Mouse (Mus musculus): Measurements from ENCODE around the gene Cdh19. TPM values are rescaled to one million over a fixed set of nuclear protein-coding genes. Genes with fewer than 3 reads are reported as not detected.

Gene Cdh19
- total and polyA plus RNA-seq, 3 experiments, result not detected

GRCm38 (mm10) chr1:111017640-111018039, 40.3 kb upstream of the Cdh19 start:
- Histone ChIP-seq H3K27ac (ENCODE audit: insufficient read depth, low read depth) (no peak overlapping the region), H3K27me3 (replicated peaks) (no peaks in the 10 kb centered on the region), H3K4me1 (ENCODE audit: control insufficient read depth in 1 of 2, insufficient read depth in 2 of 2) (no peaks in the 10 kb centered on the region), H3K36me3 (replicated peaks in 1 of 2; ENCODE audit: control insufficient read depth in 1 of 2, insufficient read depth in 1 of 2, low read length in 1 of 2) (no peaks in the 10 kb centered on the region), H3K4me3 (replicated peaks in 1 of 3; ENCODE audit: low read depth in 2 of 3, low read length in 2 of 3, poor library complexity in 1 of 3) (no peak overlapping the region), H3K4me2 (ENCODE audit: insufficient read depth, low read depth, poor library complexity, severe bottlenecking) (no peak overlapping the region), H3K9me3 (replicated peaks; ENCODE audit: low read length) (peaks cover 15% of the 10 kb centered on the region), H3K9ac (ENCODE audit: insufficient read depth, low read depth) (no peak overlapping the region), H3K79me2 (replicated peaks; ENCODE audit: control insufficient read depth, extremely low read depth, insufficient read depth, poor library complexity, severe bottlenecking) (no peaks in the 10 kb centered on the region)
- in situ Hi-C loops (cut with MboI; ENCODE audit: low pct_ligation_motif_present, low pct_unique_long_range_greater_than_20kb, low sequenced_read_pairs), result no loop called here
- dilution Hi-C loops (cut with MboI; ENCODE audit: extremely low pct_ligation_motif_present, extremely low pct_unique_long_range_greater_than_20kb, low sequenced_read_pairs), result no loop called here
- DNase-seq (ENCODE audit: extremely low read depth), result no peak
- no peak for TF ChIP-seq MXI1 (IDR thresholded peaks at IDR 0.05; ENCODE audit: low read depth, low read length)
- TF ChIP-seq HCFC1 (IDR thresholded peaks at IDR 0.05; ENCODE audit: low read depth, low read length), result no peak
- no peak for TF ChIP-seq POLR2A (IDR thresholded peaks at IDR 0.05; ENCODE audit: low read depth, low read length)
- TF ChIP-seq PAX5 (IDR thresholded peaks at IDR 0.05; ENCODE audit: low read length), result no peak
- no peak for TF ChIP-seq TCF12 (IDR thresholded peaks at IDR 0.05; ENCODE audit: low read depth, low read length)
- TF ChIP-seq ZC3H11A (IDR thresholded peaks at IDR 0.05; ENCODE audit: low read depth, low read length), result no peak
- TF ChIP-seq ZNF384 (IDR thresholded peaks at IDR 0.05; ENCODE audit: low read depth, low read length), result no peak
- no peak for TF ChIP-seq SMC3 (IDR thresholded peaks at IDR 0.05; ENCODE audit: low read depth, low read length)
- TF ChIP-seq IRF4 (IDR thresholded peaks at IDR 0.05; ENCODE audit: low read depth, low read length), result no peak
- TF ChIP-seq USF2 (conservative IDR thresholded peaks at IDR 0.05; ENCODE audit: low read depth, low read length), result no peak
- TF ChIP-seq UBTF (IDR thresholded peaks at IDR 0.05; ENCODE audit: low read depth, low read length), result no peak
- no peak for TF ChIP-seq SIN3A (IDR thresholded peaks at IDR 0.05; ENCODE audit: low read length)
- no peak for TF ChIP-seq MAFK (IDR thresholded peaks at IDR 0.05; ENCODE audit: insufficient replicate concordance, low read length)
- TF ChIP-seq NRF1 (IDR thresholded peaks at IDR 0.05; ENCODE audit: low read depth, low read length), result no peak
- no peak for TF ChIP-seq ELF1 (IDR thresholded peaks at IDR 0.05; ENCODE audit: low read depth, low read length)
- no peak for TF ChIP-seq EP300 (IDR thresholded peaks at IDR 0.05; ENCODE audit: low read length)
- no peak for TF ChIP-seq CHD1 (IDR thresholded peaks at IDR 0.05; ENCODE audit: low read depth, low read length)
- TF ChIP-seq JUND (conservative IDR thresholded peaks at IDR 0.05; ENCODE audit: low read depth, low read length), result no peak
- TF ChIP-seq CTCF (conservative IDR thresholded peaks at IDR 0.05 in 1 of 2, IDR thresholded peaks at IDR 0.05 in 1 of 2; ENCODE audit: low read depth in 2 of 2, low read length in 2 of 2), result no peak

GRCm38 (mm10) chr1:110989824-110990223, 12.4 kb upstream of the Cdh19 start:
- peaks cover 11% of the 10 kb centered on the region for H3K9me3 ChIP-seq (replicated peaks; ENCODE audit: low read length)
- no peak overlapping the region for H3K4me2 ChIP-seq (ENCODE audit: insufficient read depth, low read depth, poor library complexity, severe bottlenecking)
- no peak overlapping the region for H3K27ac ChIP-seq (ENCODE audit: insufficient read depth, low read depth)
- no peaks in the 10 kb centered on the region for H3K27me3 ChIP-seq (replicated peaks)
- TF ChIP-seq RCOR1 (conservative IDR thresholded peaks at IDR 0.05; ENCODE audit: low read depth, low read length), result no peak
- TF ChIP-seq MAFK (IDR thresholded peaks at IDR 0.05; ENCODE audit: insufficient replicate concordance, low read length), result no peak
- TF ChIP-seq IRF4 (IDR thresholded peaks at IDR 0.05; ENCODE audit: low read depth, low read length), result no peak
- no peak for TF ChIP-seq POLR2AphosphoS2 (IDR thresholded peaks at IDR 0.05; ENCODE audit: low read depth, low read length)
- TF ChIP-seq E2F4 (IDR thresholded peaks at IDR 0.05; ENCODE audit: insufficient replicate concordance, low read depth, low read length), result no peak
- TF ChIP-seq SMC3 (IDR thresholded peaks at IDR 0.05; ENCODE audit: low read depth, low read length), result no peak
- no peak for TF ChIP-seq CHD1 (IDR thresholded peaks at IDR 0.05; ENCODE audit: low read depth, low read length)
- TF ChIP-seq MYC (IDR thresholded peaks at IDR 0.05; ENCODE audit: low read depth, low read length), result no peak
- no peak for TF ChIP-seq ZC3H11A (IDR thresholded peaks at IDR 0.05; ENCODE audit: low read depth, low read length)
- TF ChIP-seq UBTF (IDR thresholded peaks at IDR 0.05; ENCODE audit: low read depth, low read length), result no peak
- no peak for TF ChIP-seq ETS1 (conservative IDR thresholded peaks at IDR 0.05; ENCODE audit: low read depth, low read length)
- H3K79me2 ChIP-seq (replicated peaks; ENCODE audit: control insufficient read depth, extremely low read depth, insufficient read depth, poor library complexity, severe bottlenecking), result no peaks in the 10 kb centered on the region
- no peak overlapping the region for H3K9ac ChIP-seq (ENCODE audit: insufficient read depth, low read depth)
- H3K4me3 ChIP-seq (replicated peaks in 1 of 3; ENCODE audit: low read depth in 2 of 3, low read length in 2 of 3, poor library complexity in 1 of 3), result no peak overlapping the region
- in situ Hi-C loops (cut with MboI; ENCODE audit: low pct_ligation_motif_present, low pct_unique_long_range_greater_than_20kb, low sequenced_read_pairs) (no loop called here), dilution Hi-C loops (cut with MboI; ENCODE audit: extremely low pct_ligation_motif_present, extremely low pct_unique_long_range_greater_than_20kb, low sequenced_read_pairs) (no loop called here)
- no peak for DNase-seq (ENCODE audit: extremely low read depth)
- H3K4me1 ChIP-seq (ENCODE audit: control insufficient read depth in 1 of 2, insufficient read depth in 2 of 2), result no peaks in the 10 kb centered on the region
- no peaks in the 10 kb centered on the region for H3K36me3 ChIP-seq (replicated peaks in 1 of 2; ENCODE audit: control insufficient read depth in 1 of 2, insufficient read depth in 1 of 2, low read length in 1 of 2)
